Mouse (Mus musculus) brain, embryonic 14.5 days (tissue): Measurements from ENCODE around the gene Ttyh1.

Source experiments
- CTCF ChIP-seq: fragments of 200-500 bp; IDR thresholded peaks from 2 replicates; pipeline ENCODE4 v1.5.1; 2012; ENCODE audit warnings: inconsistent platforms, mild to moderate bottlenecking, moderate library complexity, borderline replicate concordance; ENCODE audit not compliant: insufficient read depth, insufficient read length; ENCODE audit errors: extremely low read depth
- POLR2A ChIP-seq: fragments of 200-500 bp; IDR thresholded peaks from 2 replicates; pipeline ENCODE4 v1.6.1; 2012; ENCODE audit warnings: mild to moderate bottlenecking, inconsistent platforms, borderline replicate concordance; ENCODE audit not compliant: poor library complexity, insufficient read depth, insufficient read length, severe bottlenecking; ENCODE audit errors: extremely low read depth

DNA sequence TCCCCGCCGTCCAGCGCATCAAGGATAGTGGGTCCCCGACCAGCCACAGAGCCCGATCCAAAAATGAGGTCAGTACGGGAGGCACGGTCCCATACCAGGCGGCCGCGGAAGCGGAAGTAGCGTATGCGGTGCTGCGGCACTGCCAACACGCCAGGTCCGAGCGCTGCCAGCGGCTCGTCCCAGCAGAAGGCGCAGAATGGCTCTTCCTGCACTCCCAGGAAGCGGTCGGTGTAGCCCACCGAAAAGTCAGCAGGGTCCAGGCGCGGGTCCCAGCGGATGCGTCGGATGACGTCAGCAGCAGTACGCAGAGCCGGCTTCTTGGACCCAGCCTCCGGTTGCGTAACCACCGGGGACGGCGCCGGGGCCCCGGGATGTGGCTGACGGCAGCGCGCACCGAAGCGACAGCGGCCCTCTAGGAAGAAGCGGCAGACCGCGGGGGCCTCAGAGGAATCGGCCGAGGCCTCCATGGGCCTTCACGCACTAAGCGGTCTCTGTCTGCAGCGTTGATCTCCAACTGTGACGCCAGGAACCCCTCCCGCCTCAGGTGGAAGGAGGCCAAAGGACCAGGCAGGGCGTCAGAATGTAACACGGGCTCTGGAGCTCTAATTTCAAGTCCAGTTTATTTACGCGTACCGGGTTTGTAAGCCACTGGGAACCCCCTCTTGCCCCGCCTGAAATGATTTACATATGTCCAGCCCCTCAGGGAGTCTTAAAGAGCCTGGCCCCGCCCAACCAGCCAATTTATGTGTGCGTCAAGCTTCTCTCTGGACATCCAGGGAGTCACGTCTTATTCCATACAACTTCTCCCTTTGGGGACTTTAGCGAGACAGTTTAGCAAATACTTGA lies 30.2 kb downstream of the Ttyh1 start:
- TF ChIP-seq CTCF: no peak
- TF ChIP-seq POLR2A: no peak
